Mouse (Mus musculus): ENCODE measurements at regions not wholly inside any gene's neighbourhood (a gene's known extent, or its start where the extent isn't known, plus 50 kb on each side); places are given as distances from the start of the nearest gene placed in this dataset.

- Histone ChIP-seq H3K4me1 (replicated peaks) (peaks cover 9% of the 10 kb centered on the region), H3K9me3 (replicated peaks) (no peaks in the 10 kb centered on the region), H3K9ac (0 out of 2 replicates have a peak overlapping the region, but pooled peaks have one; percentile 62), H3K36me3 (no peaks in the 10 kb centered on the region), H3K27me3 (no peaks in the 10 kb centered on the region), H3K4me2 (peak overlapping the region; percentile 70), H3K4me3 (0 out of 2 replicates have a peak overlapping the region, but pooled peaks have one; percentile 53), H3K27ac (peak overlapping the region; percentile 93)
- ATAC-seq (replicated peaks; ENCODE audit: insufficient number of reproducible peaks, insufficient read depth, low FRiP score, low read depth): no peak
- WGBS: 54% methylated on average over 7 of the region's 7 CpGs
These were observed 78.9 kb downstream of the Arrdc3 start for GRCm38 (mm10) chr13:80961985-80962617.

- peak overlapping the region; percentile 62 for H3K9ac ChIP-seq
- H3K9me3 ChIP-seq (replicated peaks): no peaks in the 10 kb centered on the region
- H3K4me3 ChIP-seq: peak overlapping the region; percentile 53
- H3K27ac ChIP-seq: peak overlapping the region; percentile 93
- H3K4me1 ChIP-seq (replicated peaks): peaks cover 9% of the 10 kb centered on the region
- ATAC-seq (replicated peaks; ENCODE audit: insufficient number of reproducible peaks, insufficient read depth, low FRiP score, low read depth): peak; percentile 97
- no peaks in the 10 kb centered on the region for H3K27me3 ChIP-seq
- no peaks in the 10 kb centered on the region for H3K36me3 ChIP-seq
- peak overlapping the region; percentile 70 for H3K4me2 ChIP-seq
- 2% methylated on average over 51 of the region's 51 CpGs for WGBS
These were observed 79.8 kb downstream of the Arrdc3 start for GRCm38 (mm10) chr13:80962789-80963590.

- WGBS: 58% methylated on average over 11 of the region's 11 CpGs
These were observed 80.4 kb downstream of the Arrdc3 start for GRCm38 (mm10) chr13:80963591-80963940.

GRCm38 (mm10) chr13:80971664-80972063, 88.5 kb downstream of the Arrdc3 start:
- Histone ChIP-seq H3K4me1 (replicated peaks) (peaks cover 12% of the 10 kb centered on the region), H3K27me3 (no peaks in the 10 kb centered on the region), H3K9me3 (replicated peaks) (no peaks in the 10 kb centered on the region), H3K4me2 (no peak overlapping the region), H3K4me3 (no peak overlapping the region), H3K36me3 (no peaks in the 10 kb centered on the region), H3K27ac (no peak overlapping the region), H3K9ac (no peak overlapping the region)
- 39% methylated on average over 3 of the region's 3 CpGs for WGBS
- ATAC-seq (replicated peaks; ENCODE audit: insufficient number of reproducible peaks, insufficient read depth, low FRiP score, low read depth): no peak

More at GRCm38 (mm10) chr13:80963591-80963940, 80.4 kb downstream of the Arrdc3 start:
- H3K36me3 ChIP-seq: no peaks in the 10 kb centered on the region
- H3K4me1 ChIP-seq (replicated peaks): peaks cover 12% of the 10 kb centered on the region
- H3K27ac ChIP-seq: peak overlapping the region; percentile 93
- no peak for ATAC-seq (replicated peaks; ENCODE audit: insufficient number of reproducible peaks, insufficient read depth, low FRiP score, low read depth)
- no peaks in the 10 kb centered on the region for H3K27me3 ChIP-seq
- H3K9ac ChIP-seq: peak overlapping the region; percentile 62
- peak overlapping the region; percentile 53 for H3K4me3 ChIP-seq
- H3K4me2 ChIP-seq: peak overlapping the region; percentile 70
- no peaks in the 10 kb centered on the region for H3K9me3 ChIP-seq (replicated peaks)

GRCm38 (mm10) chr13:80974424-80974823, 91.2 kb downstream of the Arrdc3 start:
- ATAC-seq (replicated peaks; ENCODE audit: insufficient number of reproducible peaks, insufficient read depth, low FRiP score, low read depth): no peak
- Histone ChIP-seq H3K4me3 (no peak overlapping the region), H3K36me3 (no peaks in the 10 kb centered on the region), H3K9ac (no peak overlapping the region), H3K9me3 (replicated peaks) (no peaks in the 10 kb centered on the region), H3K4me1 (replicated peaks) (peaks cover 9% of the 10 kb centered on the region), H3K27me3 (no peaks in the 10 kb centered on the region), H3K27ac (no peak overlapping the region; the same call in 1 of the 2 replicates), H3K4me2 (no peak overlapping the region)
- WGBS: 35% methylated on average over 1 of the region's 1 CpGs

- no peaks in the 10 kb centered on the region for H3K27me3 ChIP-seq
- ATAC-seq (replicated peaks; ENCODE audit: insufficient number of reproducible peaks, insufficient read depth, low FRiP score, low read depth): no peak
- no peak overlapping the region for H3K4me2 ChIP-seq
- no peak overlapping the region for H3K9ac ChIP-seq
- no peaks in the 10 kb centered on the region for H3K36me3 ChIP-seq
- peak overlapping the region; percentile 27; the same call in 1 of the 2 replicates for H3K27ac ChIP-seq
- H3K4me3 ChIP-seq: no peak overlapping the region
- 45% methylated on average over 3 of the region's 3 CpGs for WGBS
- peaks cover 9% of the 10 kb centered on the region for H3K4me1 ChIP-seq (replicated peaks)
- no peaks in the 10 kb centered on the region for H3K9me3 ChIP-seq (replicated peaks)
These were observed 94.1 kb downstream of the Arrdc3 start for GRCm38 (mm10) chr13:80977266-80977665.

- H3K9me3 ChIP-seq (replicated peaks): no peaks in the 10 kb centered on the region
- H3K4me2 ChIP-seq: no peak overlapping the region
- H3K4me3 ChIP-seq: no peak overlapping the region
- no peaks in the 10 kb centered on the region for H3K4me1 ChIP-seq (replicated peaks)
- no peaks in the 10 kb centered on the region for H3K27me3 ChIP-seq
- WGBS: 68% methylated on average over 2 of the region's 2 CpGs
- no peak overlapping the region for H3K27ac ChIP-seq
- ATAC-seq (replicated peaks; ENCODE audit: insufficient number of reproducible peaks, insufficient read depth, low FRiP score, low read depth): no peak
- H3K36me3 ChIP-seq: no peaks in the 10 kb centered on the region
- H3K9ac ChIP-seq: no peak overlapping the region
These were observed 98.0 kb downstream of the Arrdc3 start for GRCm38 (mm10) chr13:80981201-80981600.

GRCm38 (mm10) chr13:80986657-80987056, 103.5 kb downstream of the Arrdc3 start:
- H3K36me3 ChIP-seq: no peaks in the 10 kb centered on the region
- 68% methylated on average over 4 of the region's 4 CpGs for WGBS

GRCm38 (mm10) chr13:80989756-80990155, 106.6 kb downstream of the Arrdc3 start:
- peak overlapping the region; percentile 19; the same call in 1 of the 2 replicates for H3K4me2 ChIP-seq

More at GRCm38 (mm10) chr13:80986657-80987056, 103.5 kb downstream of the Arrdc3 start:
- Histone ChIP-seq H3K4me3 (no peak overlapping the region), H3K4me2 (no peak overlapping the region), H3K27ac (no peak overlapping the region), H3K27me3 (no peaks in the 10 kb centered on the region), H3K4me1 (replicated peaks) (peaks cover 19% of the 10 kb centered on the region), H3K9ac (no peak overlapping the region), H3K9me3 (replicated peaks) (no peaks in the 10 kb centered on the region)
- ATAC-seq (replicated peaks; ENCODE audit: insufficient number of reproducible peaks, insufficient read depth, low FRiP score, low read depth): no peak

GRCm38 (mm10) chr13:80992342-80992741, 109.2 kb downstream of the Arrdc3 start:
- no peaks in the 10 kb centered on the region for H3K27me3 ChIP-seq
- no peak overlapping the region for H3K4me3 ChIP-seq
- H3K36me3 ChIP-seq: no peaks in the 10 kb centered on the region
- no peak overlapping the region for H3K4me2 ChIP-seq
- 56% methylated on average over 2 of the region's 2 CpGs for WGBS
- peak; percentile 81 for ATAC-seq (replicated peaks; ENCODE audit: insufficient number of reproducible peaks, insufficient read depth, low FRiP score, low read depth)
- peak overlapping the region; percentile 76 for H3K27ac ChIP-seq
- H3K4me1 ChIP-seq (replicated peaks): peaks cover 25% of the 10 kb centered on the region
- no peaks in the 10 kb centered on the region for H3K9me3 ChIP-seq (replicated peaks)
- no peak overlapping the region for H3K9ac ChIP-seq

More at GRCm38 (mm10) chr13:80989756-80990155, 106.6 kb downstream of the Arrdc3 start:
- H3K27me3 ChIP-seq: no peaks in the 10 kb centered on the region
- no peaks in the 10 kb centered on the region for H3K9me3 ChIP-seq (replicated peaks)
- H3K4me1 ChIP-seq (replicated peaks): peaks cover 25% of the 10 kb centered on the region
- no peaks in the 10 kb centered on the region for H3K36me3 ChIP-seq
- WGBS: 22% methylated on average over 5 of the region's 5 CpGs
- peak; percentile 68 for ATAC-seq (replicated peaks; ENCODE audit: insufficient number of reproducible peaks, insufficient read depth, low FRiP score, low read depth)
- peak overlapping the region; percentile 74 for H3K27ac ChIP-seq
- H3K4me3 ChIP-seq: no peak overlapping the region
- no peak overlapping the region for H3K9ac ChIP-seq

GRCm38 (mm10) chr13:81008864-81009766, 125.9 kb downstream of the Arrdc3 start:
- WGBS: 50% methylated on average over 5 of the region's 5 CpGs
- Histone ChIP-seq H3K27ac (no peak overlapping the region), H3K4me3 (no peak overlapping the region), H3K9ac (no peak overlapping the region), H3K4me2 (no peak overlapping the region), H3K36me3 (no peaks in the 10 kb centered on the region), H3K9me3 (replicated peaks) (no peaks in the 10 kb centered on the region), H3K4me1 (replicated peaks) (no peaks in the 10 kb centered on the region), H3K27me3 (no peaks in the 10 kb centered on the region)
- ATAC-seq (replicated peaks; ENCODE audit: insufficient number of reproducible peaks, insufficient read depth, low FRiP score, low read depth): no peak

All from heart, embryonic 15.5 days (tissue).